Mouse (Mus musculus): Measurements from ENCODE around the gene Ddc. TPM values are rescaled to one million over a fixed set of nuclear protein-coding genes. Genes with fewer than 3 reads are reported as not detected.

Ddc gene
- 49.0 and 58.4 TPM in 2 replicates for polyA plus RNA-seq (2012; rRNA removed)

GRCm38 (mm10) chr11:11897645-11898357 lies at the start of gene Ddc:
TSS of gene Ddc (minus strand) at chr11:11898144.
- Histone ChIP-seq H3K27me3 (ENCODE audit: control insufficient read depth, insufficient read depth, low read length) (no peaks in the 10 kb centered on the region), H3K27ac (ENCODE audit: insufficient read depth, low read depth, low read length) (peak within 1 kb of the TSS; percentile 85), H3K4me1 (ENCODE audit: control insufficient read depth, insufficient read depth, insufficient read length, low read length) (peaks cover 23% of the 10 kb centered on the region; the same call in 1 of the 2 replicates), H3K36me3 (ENCODE audit: control insufficient read depth, insufficient read depth, low read length) (no peaks in the 10 kb centered on the region), H3K4me3 (ENCODE audit: low read depth, low read length) (peak within 1 kb of the TSS; percentile 37; the same call in 1 of the 2 replicates)
- 26% methylated on average over 12 of the region's 12 CpGs for whole genome bisulfite sequencing
- TF ChIP-seq POLR2A (IDR thresholded peaks at IDR 0.05; ENCODE audit: low read depth, low read length) (no peak), CTCF (IDR thresholded peaks at IDR 0.05; ENCODE audit: extremely low read depth, insufficient read length, insufficient replicate concordance, low read depth, low read length) (no peak)

GRCm38 (mm10) chr11:11945766-11946165 lies 47.8 kb upstream of the Ddc start:
- Histone ChIP-seq H3K27ac (ENCODE audit: insufficient read depth, low read depth, low read length) (no peak overlapping the region), H3K4me1 (ENCODE audit: control insufficient read depth, insufficient read depth, insufficient read length, low read length) (peaks cover 1% of the 10 kb centered on the region; the same call in 1 of the 2 replicates), H3K4me3 (ENCODE audit: low read depth, low read length) (no peak overlapping the region), H3K27me3 (ENCODE audit: control insufficient read depth, insufficient read depth, low read length) (no peaks in the 10 kb centered on the region), H3K36me3 (ENCODE audit: control insufficient read depth, insufficient read depth, low read length) (no peaks in the 10 kb centered on the region)
- WGBS, result 84% methylated on average over 4 of the region's 4 CpGs
- TF ChIP-seq POLR2A (IDR thresholded peaks at IDR 0.05; ENCODE audit: low read depth, low read length) (no peak), CTCF (IDR thresholded peaks at IDR 0.05; ENCODE audit: extremely low read depth, insufficient read length, insufficient replicate concordance, low read depth, low read length) (no peak)

- WGBS, result 96% methylated on average over 4 of the region's 4 CpGs
- peaks cover 1% of the 10 kb centered on the region; the same call in 1 of the 2 replicates for H3K4me1 ChIP-seq (ENCODE audit: control insufficient read depth, insufficient read depth, insufficient read length, low read length)
- TF ChIP-seq CTCF (IDR thresholded peaks at IDR 0.05; ENCODE audit: extremely low read depth, insufficient read length, insufficient replicate concordance, low read depth, low read length), result no peak
- no peak for TF ChIP-seq POLR2A (IDR thresholded peaks at IDR 0.05; ENCODE audit: low read depth, low read length)
Observed at GRCm38 (mm10) chr11:11944814-11945213, 46.9 kb upstream of the Ddc start.

GRCm38 (mm10) chr11:11944082-11944349 lies 46.1 kb upstream of the Ddc start:
- Histone ChIP-seq H3K27me3 (ENCODE audit: control insufficient read depth, insufficient read depth, low read length) (no peaks in the 10 kb centered on the region), H3K4me3 (ENCODE audit: low read depth, low read length) (no peak overlapping the region), H3K4me1 (ENCODE audit: control insufficient read depth, insufficient read depth, insufficient read length, low read length) (peaks cover 1% of the 10 kb centered on the region; the same call in 1 of the 2 replicates), H3K36me3 (ENCODE audit: control insufficient read depth, insufficient read depth, low read length) (no peaks in the 10 kb centered on the region), H3K27ac (ENCODE audit: insufficient read depth, low read depth, low read length) (no peak overlapping the region)
- TF ChIP-seq CTCF (IDR thresholded peaks at IDR 0.05; ENCODE audit: extremely low read depth, insufficient read length, insufficient replicate concordance, low read depth, low read length), result no peak
- no peak for TF ChIP-seq POLR2A (IDR thresholded peaks at IDR 0.05; ENCODE audit: low read depth, low read length)

More at GRCm38 (mm10) chr11:11944814-11945213, 46.9 kb upstream of the Ddc start:
- Histone ChIP-seq H3K4me3 (ENCODE audit: low read depth, low read length) (no peak overlapping the region), H3K27ac (ENCODE audit: insufficient read depth, low read depth, low read length) (no peak overlapping the region), H3K27me3 (ENCODE audit: control insufficient read depth, insufficient read depth, low read length) (no peaks in the 10 kb centered on the region), H3K36me3 (ENCODE audit: control insufficient read depth, insufficient read depth, low read length) (no peaks in the 10 kb centered on the region)

- no peak overlapping the region for H3K27ac ChIP-seq (ENCODE audit: insufficient read depth, low read depth, low read length)
- no peaks in the 10 kb centered on the region for H3K27me3 ChIP-seq (ENCODE audit: control insufficient read depth, insufficient read depth, low read length)
- TF ChIP-seq CTCF (IDR thresholded peaks at IDR 0.05; ENCODE audit: extremely low read depth, insufficient read length, insufficient replicate concordance, low read depth, low read length), result no peak
- no peak for TF ChIP-seq POLR2A (IDR thresholded peaks at IDR 0.05; ENCODE audit: low read depth, low read length)
- WGBS, result 92% methylated on average over 13 of the region's 13 CpGs
- no peaks in the 10 kb centered on the region for H3K36me3 ChIP-seq (ENCODE audit: control insufficient read depth, insufficient read depth, low read length)
- no peak overlapping the region for H3K4me3 ChIP-seq (ENCODE audit: low read depth, low read length)
- H3K4me1 ChIP-seq (ENCODE audit: control insufficient read depth, insufficient read depth, insufficient read length, low read length), result peaks cover 1% of the 10 kb centered on the region; the same call in 1 of the 2 replicates
Observed at GRCm38 (mm10) chr11:11943240-11944081, 45.5 kb upstream of the Ddc start.

- Histone ChIP-seq H3K4me3 (ENCODE audit: low read depth, low read length) (no peak overlapping the region), H3K4me1 (ENCODE audit: control insufficient read depth, insufficient read depth, insufficient read length, low read length) (peaks cover 1% of the 10 kb centered on the region; the same call in 1 of the 2 replicates), H3K27ac (ENCODE audit: insufficient read depth, low read depth, low read length) (no peak overlapping the region), H3K36me3 (ENCODE audit: control insufficient read depth, insufficient read depth, low read length) (no peaks in the 10 kb centered on the region), H3K27me3 (ENCODE audit: control insufficient read depth, insufficient read depth, low read length) (no peaks in the 10 kb centered on the region)
- TF ChIP-seq CTCF (IDR thresholded peaks at IDR 0.05; ENCODE audit: extremely low read depth, insufficient read length, insufficient replicate concordance, low read depth, low read length), result no peak
- no peak for TF ChIP-seq POLR2A (IDR thresholded peaks at IDR 0.05; ENCODE audit: low read depth, low read length)
- WGBS, result 58% methylated on average over 6 of the region's 6 CpGs
Observed at GRCm38 (mm10) chr11:11942320-11943217, 44.6 kb upstream of the Ddc start.

Measured in small intestine, adult 2 months (tissue).